ENCODE assay signal across 19 mouse cellular contexts in genomic region chr9:30191119-30191518, GRCm38 (mm10).
DNase-seq lines count a peak whose midpoint lies in the region; ATAC-seq lines count a peak whose summit lies in the region.
"Had no signal": no experiment of that assay in that cellular context is flagged by ENCODE, and none has a peak within 500 bp of the region (broad histone marks: within the 10 kb centered on the region; RNA-seq: fewer than 3 reads in every experiment).

No protein-coding gene starts in this region.

- no peak overlapping the region for H3K4me3 ChIP-seq in midbrain, embryonic 14.5 days (replicated peaks; ENCODE audit: low read depth, low read length)
- no peak overlapping the region for H3K4me3 ChIP-seq in hindbrain, embryonic 13.5 days
- H3K4me3 ChIP-seq: embryonic facial prominence, embryonic 15.5 days; forebrain, embryonic 13.5 days; heart, embryonic 13.5 days; hindbrain, embryonic 12.5 days; midbrain, embryonic 12.5 days had no signal

- H3K9ac ChIP-seq in midbrain, embryonic 14.5 days (replicated peaks; ENCODE audit: low read length) = no peak overlapping the region
- no peak overlapping the region for H3K9ac ChIP-seq in hindbrain, embryonic 13.5 days
- H3K9ac ChIP-seq: embryonic facial prominence, embryonic 15.5 days; forebrain, embryonic 13.5 days; heart, embryonic 13.5 days; hindbrain, embryonic 12.5 days; liver, embryonic 14.5 days; midbrain, embryonic 12.5 days had no signal

- no peaks in the 10 kb centered on the region for H3K27me3 ChIP-seq in midbrain, embryonic 14.5 days (ENCODE audit: control insufficient read depth, insufficient read depth, low read length)
- H3K27me3 ChIP-seq in hindbrain, embryonic 13.5 days = no peaks in the 10 kb centered on the region
- H3K27me3 ChIP-seq: embryonic facial prominence, embryonic 15.5 days; forebrain, embryonic 13.5 days; heart, embryonic 13.5 days; hindbrain, embryonic 12.5 days; midbrain, embryonic 12.5 days had no signal

- H3K36me3 ChIP-seq in midbrain, embryonic 14.5 days (ENCODE audit: control insufficient read depth, insufficient read depth, low read length) = no peaks in the 10 kb centered on the region
- H3K36me3 ChIP-seq in hindbrain, embryonic 13.5 days = no peaks in the 10 kb centered on the region
- H3K36me3 ChIP-seq: embryonic facial prominence, embryonic 15.5 days; heart, embryonic 13.5 days; hindbrain, embryonic 12.5 days; midbrain, embryonic 12.5 days had no signal

- no peak overlapping the region for H3K4me2 ChIP-seq in midbrain, embryonic 14.5 days (ENCODE audit: low read length)
- H3K4me2 ChIP-seq in hindbrain, embryonic 13.5 days = no peak overlapping the region
- H3K4me2 ChIP-seq: embryonic facial prominence, embryonic 15.5 days; forebrain, embryonic 13.5 days; heart, embryonic 13.5 days; hindbrain, embryonic 12.5 days; midbrain, embryonic 12.5 days had no signal

- ATAC-seq in midbrain, embryonic 14.5 days (ENCODE audit: low FRiP score, low TSS enrichment) = no peak
- ATAC-seq in hindbrain, embryonic 13.5 days (ENCODE audit: low FRiP score) = no peak
- ATAC-seq: forebrain, embryonic 13.5 days; intestine, postnatal 0 days had no signal

- no peaks in the 10 kb centered on the region for H3K4me1 ChIP-seq in midbrain, embryonic 14.5 days (ENCODE audit: control insufficient read depth, insufficient read depth, low read length)
- H3K4me1 ChIP-seq in hindbrain, embryonic 13.5 days (replicated peaks) = no peaks in the 10 kb centered on the region
- H3K4me1 ChIP-seq: embryonic facial prominence, embryonic 15.5 days; forebrain, embryonic 13.5 days; heart, embryonic 13.5 days; hindbrain, embryonic 12.5 days; midbrain, embryonic 12.5 days had no signal

- DNase-seq in cerebellum, adult 11-12 months = peak; percentile 77
- peak; percentile 80 for DNase-seq in cerebellum, adult 9-11 months
- DNase-seq in layer of hippocampus, adult 18-20 months (ENCODE audit: low spot score in 2 of 2) = peak; percentile 34 to 68
- peak; percentile 23 to 89 for DNase-seq in left cerebral cortex, postnatal 25 days (ENCODE audit: low spot score in 2 of 2)
- no peak for DNase-seq in midbrain, embryonic 14.5 days
- no peak for DNase-seq in adipocyte (ENCODE audit: low spot score)
- DNase-seq in embryo, embryonic 10.5 days (ENCODE audit: low spot score) = no peak
- DNase-seq: adrenal gland, postnatal 36 days; gastrocnemius, postnatal 25 days; kidney, postnatal 25 days; lung, postnatal 14 days had no signal

- H3K27ac ChIP-seq in midbrain, embryonic 14.5 days (replicated peaks; ENCODE audit: low read depth, low read length) = no peak overlapping the region
- no peak overlapping the region for H3K27ac ChIP-seq in hindbrain, embryonic 13.5 days
- H3K27ac ChIP-seq: embryonic facial prominence, embryonic 15.5 days; forebrain, embryonic 13.5 days; heart, embryonic 13.5 days; hindbrain, embryonic 12.5 days; liver, embryonic 14.5 days; midbrain, embryonic 12.5 days had no signal

- no peaks in the 10 kb centered on the region for H3K9me3 ChIP-seq in midbrain, embryonic 14.5 days (ENCODE audit: control insufficient read depth, low read length)
- H3K9me3 ChIP-seq in hindbrain, embryonic 13.5 days = no peaks in the 10 kb centered on the region
- H3K9me3 ChIP-seq: embryonic facial prominence, embryonic 15.5 days; forebrain, embryonic 13.5 days; heart, embryonic 13.5 days; hindbrain, embryonic 12.5 days; midbrain, embryonic 12.5 days had no signal

- intact Hi-C loops in left cerebral cortex, postnatal 25 days (cut with DNase I) = loop anchor here (2.0 kb wide), 1 partner anchor 48 kb away; no protein-coding TSS in a partner anchor

Comparison
In these comparisons a context has a peak if more than half of its experiments do, and no peak if none do; other contexts are left out.
1. DNase-seq: peak in cerebellum, adult 11-12 months (single experiment), cerebellum, adult 9-11 months (single experiment), layer of hippocampus, adult 18-20 months (2 of 2) and left cerebral cortex, postnatal 25 days (2 of 2); none in midbrain, embryonic 14.5 days (single experiment), adipocyte (single experiment) and embryo, embryonic 10.5 days (single experiment).